Mouse (Mus musculus) urinary bladder, adult 2 months (tissue): ENCODE measurements around the gene Akr1b3. TPM values are rescaled to one million over a fixed set of nuclear protein-coding genes. Genes with fewer than 3 reads are reported as not detected.

ENCODE experiments used
- DNase-seq: peaks from one replicate; pipeline ENCODE4 v3.0.0; 2022; ENCODE audit warnings: low spot score
- polyA plus RNA-seq: library from polyadenylated mRNA; depleted of rRNA; stranded (reverse); fragments of >200 nt; gene quantifications from 2 replicates; pipeline ENCODE4 v1.2.3, GENCODE M21; 2012

Akr1b3 gene
- polyA plus RNA-seq, 1 experiment: 1,043 TPM

DNA sequence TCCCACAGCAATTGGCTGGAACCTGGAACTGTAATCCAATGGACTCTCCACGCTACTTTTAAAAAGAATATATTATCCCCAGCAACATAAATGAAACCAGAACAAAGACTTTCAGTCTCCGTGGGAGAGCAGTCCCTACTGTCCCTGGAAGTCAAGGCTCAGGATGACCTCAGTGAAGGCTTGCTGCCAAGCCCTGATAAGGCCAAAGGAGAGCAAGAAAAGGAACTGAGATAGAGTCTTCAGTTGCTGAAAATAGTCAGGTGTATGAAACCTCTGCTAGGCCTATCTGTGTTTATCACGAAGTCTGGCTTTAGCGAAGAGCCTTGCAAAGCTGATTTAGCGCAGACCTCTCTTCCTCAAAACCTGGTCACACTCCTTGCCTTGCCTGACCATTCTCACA lies 14.1 kb upstream of the Akr1b3 start:
- no peak for DNase-seq

DNA sequence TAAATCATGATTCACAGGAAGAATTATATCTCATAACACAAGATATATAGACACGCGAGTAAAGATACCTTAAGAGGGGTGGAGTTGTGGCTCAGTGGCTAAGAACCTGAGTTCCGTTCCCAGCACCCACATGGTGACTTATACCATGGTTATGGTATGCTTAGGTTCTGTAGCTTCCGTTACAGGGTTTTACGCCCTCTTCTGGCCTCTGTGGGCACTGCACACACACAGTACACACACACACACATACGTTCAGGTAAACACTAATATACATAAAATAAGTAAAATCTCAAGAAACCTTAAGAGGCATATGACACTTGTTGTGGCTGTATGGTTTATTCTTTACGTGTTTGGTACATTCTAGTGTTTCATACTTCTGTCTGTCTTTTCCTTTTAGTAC lies 4.8 kb upstream of the Akr1b3 start:
- no peak for DNase-seq

DNA sequence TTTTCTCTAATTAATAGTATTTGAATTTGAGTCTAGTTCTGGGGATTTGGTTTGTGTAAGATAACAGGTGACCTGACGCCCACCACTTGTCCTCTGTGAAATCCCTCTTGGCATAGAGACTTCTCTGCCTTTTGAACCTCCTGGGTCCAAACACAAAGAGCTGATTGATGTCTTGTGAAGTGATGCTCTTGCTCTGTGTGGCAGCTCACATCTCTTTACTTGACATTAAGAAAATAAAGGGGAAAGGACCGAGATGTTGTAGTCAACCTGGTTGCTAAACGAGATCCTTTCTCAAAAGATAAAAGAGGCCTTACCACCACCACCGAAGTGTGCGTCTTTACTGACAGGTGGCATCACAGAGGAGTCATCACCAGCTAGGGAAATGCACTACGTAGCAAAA lies 1.4 kb upstream of the Akr1b3 start:
- DNase-seq: no peak

DNA sequence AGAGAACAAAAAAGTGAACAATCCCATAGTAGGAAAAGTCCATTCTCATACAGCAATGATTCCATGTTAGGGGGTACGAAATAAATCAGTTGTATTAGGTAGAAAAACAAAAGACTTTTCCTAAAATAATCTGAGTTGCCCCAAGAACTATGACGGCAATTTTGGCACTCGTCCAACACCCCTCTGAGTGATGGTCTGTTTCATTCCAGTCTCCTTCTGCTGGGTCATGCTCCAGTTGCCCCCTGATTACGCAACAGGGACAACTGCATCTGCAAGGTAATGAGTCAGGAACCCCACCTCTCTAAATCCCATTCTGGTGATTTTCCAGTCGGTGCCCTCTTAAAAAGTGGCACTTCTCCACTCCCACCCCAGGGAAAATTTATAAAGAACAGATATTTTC lies 894 bp upstream of the Akr1b3 start:
- DNase-seq: no peak

DNA sequence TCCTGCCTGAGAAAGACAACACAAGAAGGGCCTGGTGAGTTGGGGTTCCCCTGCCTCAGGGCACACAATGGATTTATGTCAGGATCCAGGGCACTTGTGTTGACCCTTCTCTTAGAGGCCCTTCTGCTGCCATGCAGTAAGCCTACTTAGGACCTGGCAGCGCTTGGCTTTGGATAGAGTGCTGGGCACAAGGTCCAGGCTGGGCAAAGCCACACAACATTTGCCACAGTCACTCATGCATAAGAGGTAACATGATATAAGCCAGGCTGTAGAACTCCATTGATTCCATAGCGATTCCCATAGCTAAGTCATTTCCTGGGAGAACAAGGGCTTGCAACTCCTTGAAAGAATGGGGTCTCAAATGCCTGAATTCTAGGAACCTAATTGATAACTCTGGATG lies 3.4 kb downstream of the Akr1b3 start:
- DNase-seq: no peak

DNA sequence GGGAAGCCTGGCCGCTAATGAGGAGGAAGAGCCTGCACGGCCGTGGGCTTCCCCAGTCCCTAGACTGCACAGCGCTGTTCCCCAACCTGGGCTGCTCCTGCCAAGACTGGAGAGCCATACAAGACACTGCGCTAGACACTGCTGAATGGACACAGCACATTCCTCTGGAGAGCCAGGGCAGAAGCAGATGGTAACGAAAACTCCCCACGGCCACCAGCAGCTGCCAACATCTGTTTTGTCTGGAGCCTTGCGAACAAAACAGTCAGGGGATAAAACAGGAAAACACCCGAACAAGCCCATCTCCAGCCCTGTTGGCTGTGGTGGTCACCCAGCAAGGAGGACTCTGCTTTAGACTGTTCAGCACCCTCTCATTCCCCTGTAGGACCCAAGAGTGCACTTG lies 3.9 kb downstream of the Akr1b3 start:
- DNase-seq: no peak

DNA sequence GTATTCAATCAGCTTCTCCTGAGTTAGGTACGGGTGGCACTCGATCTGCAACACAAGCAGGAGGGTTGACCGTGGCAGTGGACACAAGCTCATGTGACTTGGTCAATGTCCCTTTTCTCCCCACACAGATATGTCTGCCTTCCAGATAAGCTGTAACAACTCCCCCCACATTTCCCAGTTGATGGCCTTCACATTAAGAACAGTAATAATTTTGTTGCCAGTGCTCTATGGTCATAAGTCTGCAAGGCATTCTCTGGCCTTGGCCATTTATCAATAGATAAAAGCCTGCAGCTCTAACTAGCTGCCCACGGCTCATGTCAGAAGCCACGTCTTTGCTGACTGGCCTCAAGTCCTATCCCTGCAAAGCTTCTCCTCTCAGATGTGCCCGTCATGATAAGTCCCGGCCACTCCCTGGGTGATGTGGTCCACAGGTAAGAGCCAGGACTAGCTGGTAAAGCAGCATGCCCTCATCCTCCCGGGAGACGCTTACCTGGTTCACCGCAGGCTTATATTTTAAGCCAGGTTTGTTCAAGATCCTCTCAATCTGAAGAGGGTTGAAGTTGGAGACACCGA lies 7.2 kb downstream of the Akr1b3 start:
- DNase-seq: no peak

DNA sequence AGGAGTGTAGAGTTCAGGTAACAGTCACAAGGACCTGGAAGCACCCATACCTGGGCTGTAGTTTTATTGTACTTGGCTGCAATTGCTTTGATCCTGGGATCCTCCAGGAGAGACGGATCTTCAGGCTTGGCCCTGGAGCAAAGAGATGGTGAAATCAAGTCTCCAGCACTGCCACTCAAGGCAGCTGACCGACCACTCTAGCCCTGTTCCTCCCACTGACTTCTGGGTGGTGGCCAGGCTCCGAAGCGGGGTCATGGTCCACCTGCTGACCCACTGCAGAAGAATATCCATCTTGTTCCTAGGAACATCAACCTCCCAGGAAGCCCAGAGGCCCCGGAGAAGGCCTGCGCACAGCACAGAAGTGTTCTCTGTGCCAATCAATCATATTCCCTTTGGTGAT lies 7.8 kb downstream of the Akr1b3 start:
- no peak for DNase-seq

DNA sequence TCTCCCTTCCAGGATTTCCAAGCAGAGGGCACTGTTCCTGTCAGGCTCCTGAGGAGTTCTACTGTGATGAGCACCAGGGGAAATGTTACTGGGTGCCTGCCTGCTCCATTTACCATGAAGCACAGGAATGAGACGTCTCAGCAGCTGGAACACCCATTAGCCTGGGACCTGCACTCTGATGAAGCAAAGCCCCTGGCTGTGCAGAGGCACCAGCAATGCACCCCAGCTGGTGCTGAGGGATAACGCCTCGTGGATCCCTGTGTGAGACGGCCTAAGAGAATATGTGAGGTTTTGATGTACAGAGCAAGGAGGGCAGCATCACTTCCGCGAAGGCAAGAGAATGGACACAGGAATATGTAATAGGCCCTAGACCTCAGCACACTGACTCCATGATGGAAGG lies 10.5 kb downstream of the Akr1b3 start:
- no peak for DNase-seq

DNA sequence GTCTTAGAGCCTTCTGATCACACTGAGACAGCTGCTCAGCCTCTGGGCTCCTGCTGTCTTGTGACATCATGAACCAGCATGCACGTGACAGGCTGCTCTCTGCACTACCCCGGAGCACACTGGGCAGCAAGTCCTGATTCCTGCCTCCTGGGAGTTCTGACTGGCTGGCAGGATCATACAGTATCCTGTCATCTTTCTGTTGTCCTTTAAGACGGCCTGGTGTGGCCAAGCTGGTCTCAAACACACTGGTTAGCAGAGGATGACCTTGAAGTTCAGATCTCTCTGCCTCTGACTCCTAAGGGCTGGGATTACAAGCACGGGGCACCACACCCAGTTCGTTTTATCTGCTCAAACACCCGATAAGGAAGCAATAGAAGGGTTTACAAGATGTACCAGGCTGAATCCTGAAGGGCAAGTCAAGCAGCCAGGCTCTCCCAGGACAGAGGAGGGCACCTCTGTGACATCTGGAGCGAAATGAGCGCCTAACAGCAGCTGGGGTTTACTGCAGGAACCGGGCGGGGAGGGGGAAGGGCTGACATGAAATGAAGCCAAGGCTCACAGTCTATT lies 12.5 kb downstream of the Akr1b3 start:
- no peak for DNase-seq

DNA sequence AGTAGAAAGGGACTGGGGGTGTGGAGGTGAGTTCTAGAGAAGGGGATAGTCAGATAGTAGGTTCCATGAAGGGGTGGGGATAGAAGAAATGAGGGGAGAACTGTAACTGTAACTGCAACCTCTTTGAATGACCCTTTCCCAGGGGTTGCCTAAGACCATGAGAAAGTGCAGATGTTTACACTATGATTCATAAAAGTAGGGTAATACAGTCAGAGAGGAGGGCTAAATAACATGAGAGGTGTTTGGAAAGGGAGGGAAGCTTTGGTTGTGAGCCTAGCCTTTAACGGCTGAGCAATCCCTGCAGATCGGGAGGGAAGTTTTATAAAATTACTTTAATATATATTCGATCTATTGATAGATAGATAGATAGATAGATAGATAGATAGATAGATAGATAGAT lies 20.2 kb downstream of the Akr1b3 start:
- DNase-seq: no peak

DNA sequence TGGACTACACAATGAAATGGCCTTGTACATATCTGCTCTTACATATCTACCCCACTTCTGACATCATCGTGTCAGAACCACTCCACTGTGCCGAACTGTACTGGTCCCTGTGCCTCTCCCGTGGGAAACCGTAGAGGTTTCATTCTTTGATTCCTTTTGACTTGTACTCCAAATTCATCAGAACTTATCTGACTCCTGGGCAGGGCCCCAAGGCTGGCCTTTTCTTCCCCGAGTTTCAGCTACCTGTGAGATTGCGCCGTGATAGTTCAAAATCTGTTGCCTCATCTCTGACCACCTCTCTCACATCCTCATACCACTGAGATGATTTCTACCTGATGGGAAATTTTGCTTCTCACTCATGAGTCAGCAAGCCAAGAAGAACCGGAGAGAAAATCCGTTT lies 21.8 kb downstream of the Akr1b3 start:
- no peak for DNase-seq

DNA sequence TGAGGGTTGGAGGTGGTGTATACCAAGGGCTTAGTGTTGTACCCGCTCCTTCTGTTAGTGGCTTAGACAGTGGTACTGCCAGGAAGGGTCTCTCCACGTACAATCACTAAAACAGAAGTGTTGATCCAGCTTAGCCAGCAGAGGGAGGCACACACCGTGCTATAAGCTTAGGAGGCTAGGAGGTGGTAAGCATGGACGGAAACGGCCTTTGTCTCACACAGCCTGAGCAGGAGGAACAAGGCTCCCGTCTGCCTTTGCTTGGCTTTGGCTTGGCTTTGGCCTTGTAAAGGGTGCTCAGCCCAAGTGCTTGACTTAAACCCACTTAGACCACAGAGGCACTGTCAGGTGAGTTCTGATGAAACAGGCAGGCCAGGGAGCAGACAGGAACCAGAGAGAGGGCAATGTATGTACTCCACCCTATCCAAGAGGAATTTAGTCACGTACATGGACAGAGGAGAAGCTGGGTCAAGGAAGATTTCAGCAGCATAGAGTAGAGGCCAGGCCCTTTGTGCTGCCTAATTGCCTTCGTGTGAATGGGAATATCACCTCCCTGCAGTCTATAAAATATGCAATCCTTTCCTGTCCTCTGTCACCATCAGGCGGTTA lies 24.3 kb downstream of the Akr1b3 start:
- DNase-seq: peak; percentile 56

DNA sequence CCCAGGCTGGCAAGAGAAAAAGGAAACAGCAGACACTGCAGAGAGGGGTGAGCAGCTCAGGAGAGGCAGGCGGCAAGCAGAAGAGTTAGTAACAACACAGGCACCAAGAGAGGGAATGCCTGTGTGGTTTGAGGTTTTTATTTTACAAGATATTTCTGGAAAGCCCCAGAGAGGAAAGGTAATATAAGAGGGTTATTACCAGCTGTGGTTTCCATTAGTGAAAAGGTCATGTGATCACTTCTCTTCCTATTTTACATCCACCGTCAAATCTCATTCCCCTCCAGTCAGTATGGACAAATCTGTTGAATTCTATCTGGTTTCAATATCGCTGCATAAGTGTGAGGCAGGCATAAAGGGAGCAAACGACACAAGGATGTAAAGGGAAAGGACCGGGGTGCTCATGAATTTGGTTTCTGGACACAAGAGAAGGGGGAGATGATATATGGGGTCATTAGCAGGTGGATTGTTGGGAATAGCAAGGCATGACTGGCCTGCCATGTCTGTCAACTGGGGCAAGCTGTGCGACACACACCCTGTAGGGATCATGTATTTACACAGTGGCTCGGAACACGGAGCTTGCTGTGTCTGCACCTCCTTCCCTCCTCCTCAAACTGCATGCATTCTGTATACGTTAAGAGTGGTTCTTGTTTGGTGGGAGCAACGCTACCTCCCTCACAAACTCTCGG lies 24.9 kb downstream of the Akr1b3 start:
- no peak for DNase-seq

DNA sequence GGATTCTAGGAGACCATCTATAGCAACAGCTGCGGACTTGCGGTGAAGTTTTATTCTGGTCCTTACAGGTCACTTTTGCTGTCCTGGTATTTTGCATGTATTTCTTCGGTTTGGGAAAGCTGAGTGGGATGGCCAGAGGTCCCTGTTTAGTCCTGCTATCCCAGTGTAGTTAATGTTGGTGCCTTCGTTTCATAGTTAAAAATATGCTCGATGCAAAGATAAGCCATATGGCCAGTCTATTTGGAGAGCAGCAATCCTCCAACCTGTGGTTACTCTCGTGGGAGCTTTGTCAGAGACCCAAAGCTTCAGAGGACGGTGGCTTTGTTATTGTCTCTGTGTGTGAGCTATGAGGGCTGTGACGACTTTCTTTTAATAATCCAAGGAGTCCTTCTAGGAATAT lies 26.6 kb downstream of the Akr1b3 start:
- no peak for DNase-seq

DNA sequence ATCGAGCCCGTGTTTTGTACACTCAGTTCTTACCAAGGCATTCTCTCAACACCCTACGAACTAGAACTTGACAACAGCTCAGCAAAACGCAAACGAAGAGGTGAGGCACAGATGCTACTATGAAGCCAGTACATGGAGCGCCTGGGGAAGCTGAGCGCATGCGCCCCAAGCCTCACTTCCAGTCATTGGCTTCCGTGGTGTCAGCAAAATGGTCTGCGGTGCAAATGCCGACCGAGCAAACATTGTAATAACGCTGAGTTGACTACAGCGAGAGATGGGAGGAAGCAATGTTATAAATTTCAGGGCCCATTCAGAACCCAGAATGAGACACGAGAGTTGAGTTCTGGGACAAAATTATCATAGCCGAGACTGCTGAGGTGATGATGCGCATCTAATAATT lies 27.2 kb downstream of the Akr1b3 start:
- DNase-seq: no peak

DNA sequence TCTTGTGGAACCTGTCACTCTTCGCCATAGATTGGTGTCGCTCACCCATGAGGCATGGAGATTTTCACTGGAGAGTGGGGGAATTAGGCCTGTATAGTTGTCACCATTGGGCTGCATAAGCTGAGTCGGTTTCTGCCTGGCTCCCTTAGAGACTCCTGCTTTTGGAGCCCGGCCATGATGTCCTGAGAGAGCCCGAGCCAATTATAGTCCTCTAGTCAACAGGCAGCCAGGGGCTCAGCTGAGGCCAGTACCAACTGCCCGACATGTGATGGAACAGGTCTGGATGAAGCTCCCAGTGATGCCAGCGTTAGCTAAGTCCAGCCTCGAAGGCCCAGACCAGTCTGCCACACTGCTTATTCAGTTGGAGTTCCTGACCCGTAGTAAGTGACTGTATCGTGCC lies 29.2 kb downstream of the Akr1b3 start:
- DNase-seq: no peak

DNA sequence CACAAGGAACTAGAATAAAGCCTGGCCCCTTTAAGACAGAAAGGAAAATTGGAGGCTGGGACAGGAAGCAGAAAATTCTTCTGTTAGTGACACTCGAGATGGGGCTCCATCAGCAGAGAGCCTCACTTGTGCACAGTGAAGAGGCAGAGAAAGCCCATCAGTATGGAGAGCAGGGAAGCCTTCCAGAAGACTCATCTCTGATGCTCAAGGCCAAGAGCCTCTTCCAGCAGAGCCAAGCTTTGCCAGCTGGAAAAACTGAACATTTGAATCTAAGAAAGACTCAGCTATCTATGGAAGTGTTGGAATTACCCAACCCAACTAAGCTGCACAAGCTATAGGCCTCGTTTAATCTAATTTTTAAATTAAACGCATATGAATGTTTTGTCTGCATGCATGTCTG lies 30.4 kb downstream of the Akr1b3 start:
- DNase-seq: no peak

DNA sequence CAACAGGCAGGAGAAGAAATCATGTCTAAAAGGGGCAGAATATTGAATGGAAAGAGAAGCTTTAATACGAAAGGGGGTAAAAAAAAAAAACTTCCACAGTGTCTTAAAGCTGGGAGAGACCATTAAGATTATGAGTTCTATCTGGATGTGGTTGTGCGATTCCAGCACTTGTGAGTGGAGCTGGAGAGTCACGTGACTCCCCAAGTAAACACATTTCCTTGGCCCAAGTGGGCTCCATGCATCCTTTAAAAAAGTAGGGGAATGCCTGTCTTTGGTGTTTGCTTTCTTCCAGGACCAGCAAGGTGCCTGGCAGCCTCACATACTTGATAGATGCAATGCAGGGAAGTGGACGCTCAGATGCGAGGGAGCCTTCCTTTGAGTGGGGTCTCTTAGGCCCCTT lies 38.9 kb downstream of the Akr1b3 start:
- DNase-seq: no peak

DNA sequence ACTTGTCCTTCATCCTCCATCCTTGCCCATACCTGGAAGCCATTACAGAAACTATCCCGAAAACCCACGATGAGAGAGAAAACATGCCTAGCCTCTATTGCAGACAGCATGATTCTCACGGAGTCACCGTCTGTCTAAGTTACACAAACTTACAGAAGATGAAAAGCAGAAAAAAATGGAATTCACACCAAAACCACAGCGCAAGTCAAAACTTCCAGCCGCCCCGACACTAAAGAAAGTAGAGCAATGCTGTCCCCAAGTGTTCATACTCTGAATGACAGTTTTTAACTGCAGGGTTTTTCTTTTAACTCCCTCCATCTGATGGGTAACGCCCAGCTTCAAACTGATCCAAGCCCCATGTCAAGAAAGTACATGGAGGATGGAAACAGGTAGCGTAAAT lies 39.6 kb downstream of the Akr1b3 start:
- DNase-seq: no peak

DNA sequence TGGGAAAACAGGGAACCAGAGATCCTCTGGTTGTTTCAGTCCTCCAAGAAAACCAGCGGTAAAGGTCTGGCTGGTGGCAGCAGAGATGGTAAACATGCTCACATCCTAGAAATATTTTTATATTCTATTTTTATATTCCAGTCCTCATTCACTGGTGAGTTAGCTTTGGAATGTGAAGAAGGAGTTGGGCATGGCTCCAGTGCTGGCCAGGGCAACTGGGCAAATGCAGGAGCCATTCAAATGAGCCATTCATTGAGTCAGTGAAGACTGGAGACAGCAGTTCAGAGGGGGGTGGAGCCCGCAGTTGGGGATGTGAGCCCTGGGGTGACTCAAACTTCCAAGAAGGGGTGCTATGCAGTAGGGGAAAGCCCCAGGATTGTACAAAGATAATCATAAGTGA lies 42.9 kb downstream of the Akr1b3 start:
- no peak for DNase-seq

DNA sequence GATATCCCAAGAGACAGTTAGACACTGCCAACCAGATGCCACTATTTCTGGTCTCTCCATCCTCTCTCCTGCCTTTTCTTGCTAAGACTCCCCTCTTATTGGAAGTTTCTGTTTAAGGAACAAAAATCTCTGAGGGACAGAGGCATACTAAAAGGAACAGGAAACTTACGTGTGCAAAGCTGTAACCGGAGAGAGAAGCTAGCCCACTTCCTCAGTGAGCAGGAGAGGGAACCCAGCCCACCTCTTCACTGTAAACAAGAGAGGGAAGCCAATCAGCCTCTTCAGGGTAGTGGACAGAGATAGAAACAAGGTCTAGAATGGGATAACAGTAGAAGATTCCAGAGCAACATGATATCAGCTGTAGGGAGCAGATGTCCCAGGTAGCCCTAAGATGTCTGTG lies 44.2 kb downstream of the Akr1b3 start:
- no peak for DNase-seq

DNA sequence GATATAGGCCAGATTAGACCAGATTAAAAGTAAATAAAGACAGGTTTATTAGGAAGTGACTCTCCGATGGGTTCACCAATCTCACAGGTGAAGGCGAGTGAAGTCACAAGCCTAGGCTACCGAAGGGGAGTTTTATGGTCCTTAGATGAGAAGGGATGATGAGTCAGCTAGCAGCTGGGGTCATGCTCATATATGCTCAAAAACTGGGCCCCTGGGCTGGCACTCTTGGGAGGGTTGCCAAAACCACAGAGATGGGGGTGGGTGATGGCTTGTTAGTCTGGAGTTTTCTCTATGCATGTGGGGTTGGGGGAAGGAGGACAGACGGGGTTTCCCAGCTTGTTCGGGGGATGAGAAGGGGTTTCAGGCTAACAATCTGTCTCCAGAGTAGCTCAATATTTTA lies 44.8 kb downstream of the Akr1b3 start:
- no peak for DNase-seq
